8 mouse cellular contexts compared by ENCODE assay signal in the genomic region with DNA sequence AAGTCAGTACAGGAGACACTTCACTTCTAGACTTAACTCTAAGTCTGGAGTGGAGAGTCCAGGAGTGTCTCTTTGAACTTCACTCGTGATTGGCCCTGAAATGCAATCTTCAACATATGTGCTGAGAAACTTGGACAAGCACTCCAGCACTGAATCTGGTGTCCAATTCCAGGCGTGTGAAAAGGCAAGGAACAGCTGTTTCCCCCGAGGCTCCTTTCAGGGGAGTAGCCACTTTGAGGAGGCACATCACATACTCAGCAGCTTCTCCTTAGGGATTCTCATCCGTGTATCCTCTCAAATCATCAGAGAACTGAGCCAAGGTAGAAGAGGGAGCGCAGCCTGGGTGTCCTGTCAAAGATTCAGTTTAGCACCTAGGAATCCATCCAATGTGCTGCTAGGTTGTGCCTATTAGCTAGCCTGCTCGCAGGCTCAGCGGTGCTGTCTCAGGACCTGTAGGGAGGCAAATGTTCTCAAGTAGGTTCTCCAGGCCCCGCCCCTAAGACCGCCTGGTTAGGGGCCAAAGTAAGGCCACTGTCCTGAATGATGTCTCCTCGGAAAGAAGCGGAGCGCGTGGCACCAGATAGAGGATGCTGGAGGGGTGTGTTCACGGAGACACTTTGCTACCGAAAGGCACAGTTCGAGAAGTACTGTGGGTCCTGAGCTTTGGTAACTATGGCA. TPM values are rescaled to one million over a fixed set of nuclear protein-coding genes. Genes with fewer than 3 reads are reported as not detected.
A peak's percentile ranks its signal among the peaks of the same experiment; 100 is the strongest.
DNase-seq lines count a peak whose midpoint lies in the region; ATAC-seq and TF ChIP-seq lines count a peak whose summit lies in the region.

A gene (minus strand): TSS at position 34 of the 678 bp plus-strand sequence.

- TF ChIP-seq CTCF in olfactory bulb, adult 2 months (IDR thresholded peaks at IDR 0.05; ENCODE audit: insufficient read depth, low read depth, low read length): no peak

- peak within 1 kb of the TSS; percentile 60 for H3K4me2 ChIP-seq in heart, embryonic 13.5 days
- H3K4me2 ChIP-seq in forebrain, embryonic 16.5 days (ENCODE audit: low read length): peak within 1 kb of the TSS; percentile 57
- peak within 1 kb of the TSS; percentile 10; the same call in 1 of the 2 replicates for H3K4me2 ChIP-seq in liver, embryonic 15.5 days

- ATAC-seq in heart, embryonic 13.5 days (ENCODE audit: extremely low read depth, insufficient number of reproducible peaks, low FRiP score, low TSS enrichment): no peak
- peak; percentile 12; the same call in 1 of the 2 replicates for ATAC-seq in forebrain, embryonic 16.5 days
- ATAC-seq in liver, embryonic 15.5 days (ENCODE audit: insufficient read depth): no peak

- no peak for TF ChIP-seq POLR2A in olfactory bulb, adult 2 months (IDR thresholded peaks at IDR 0.05; ENCODE audit: insufficient read depth, low read depth, low read length)

- H3K9me3 ChIP-seq in heart, embryonic 13.5 days: peaks cover 9% of the 10 kb centered on the region; the same call in 1 of the 2 replicates
- no peaks in the 10 kb centered on the region for H3K9me3 ChIP-seq in forebrain, embryonic 16.5 days (ENCODE audit: control insufficient read depth, low read length)
- no peaks in the 10 kb centered on the region for H3K9me3 ChIP-seq in liver, embryonic 15.5 days (replicated peaks)

- H3K4me3 ChIP-seq in heart, embryonic 13.5 days: peak within 1 kb of the TSS; percentile 29
- H3K4me3 ChIP-seq in forebrain, embryonic 16.5 days (replicated peaks; ENCODE audit: low read length): peak within 1 kb of the TSS; percentile 35
- no peak within 1 kb of the TSS for H3K4me3 ChIP-seq in liver, embryonic 15.5 days (replicated peaks)
- H3K4me3 ChIP-seq in olfactory bulb, adult 2 months (ENCODE audit: insufficient read depth, low read depth, low read length): peak within 1 kb of the TSS; percentile 38

- no peak within 1 kb of the TSS for H3K9ac ChIP-seq in heart, embryonic 13.5 days
- peak within 1 kb of the TSS; percentile 34; the same call in 1 of the 2 replicates for H3K9ac ChIP-seq in forebrain, embryonic 16.5 days (replicated peaks; ENCODE audit: low read depth, low read length)
- H3K9ac ChIP-seq in liver, embryonic 15.5 days: no peak within 1 kb of the TSS

- peaks cover 21% of the 10 kb centered on the region for H3K27me3 ChIP-seq in heart, embryonic 13.5 days (replicated peaks)
- no peaks in the 10 kb centered on the region for H3K27me3 ChIP-seq in forebrain, embryonic 16.5 days (replicated peaks; ENCODE audit: control insufficient read depth, insufficient read depth, low read length)
- H3K27me3 ChIP-seq in liver, embryonic 15.5 days: peaks cover 7% of the 10 kb centered on the region; the same call in 1 of the 2 replicates

- 26% methylated on average over 16 of the region's 16 CpGs for WGBS in heart, embryonic 13.5 days
- WGBS in forebrain, embryonic 16.5 days: 35% methylated on average over 16 of the region's 16 CpGs
- WGBS in liver, embryonic 15.5 days (ENCODE audit: insufficient replicate concordance): 36% methylated on average over 16 of the region's 16 CpGs
- 40% methylated on average over 16 of the region's 16 CpGs for WGBS in olfactory bulb, adult 2 months

- no peak for DNase-seq in heart, postnatal 4 days
- peak; percentile 2 for DNase-seq in cerebellum, adult 11 months
- no peak for DNase-seq in adrenal gland, postnatal 4 days (ENCODE audit: low spot score in 2 of 2)
- no peak for DNase-seq in MN1 (ENCODE audit: low spot score)

- H3K4me1 ChIP-seq in heart, embryonic 13.5 days: peaks cover 8% of the 10 kb centered on the region; the same call in 1 of the 2 replicates
- H3K4me1 ChIP-seq in forebrain, embryonic 16.5 days (replicated peaks; ENCODE audit: control insufficient read depth, insufficient read depth, low read length): no peaks in the 10 kb centered on the region
- H3K4me1 ChIP-seq in liver, embryonic 15.5 days (replicated peaks): no peaks in the 10 kb centered on the region
- H3K4me1 ChIP-seq in olfactory bulb, adult 2 months (ENCODE audit: control insufficient read depth, insufficient read depth, low read length): 0 out of 2 replicates have a peak, but pooled peaks cover 7% of the 10 kb centered on the region

- H3K36me3 ChIP-seq in heart, embryonic 13.5 days: no peaks in the 10 kb centered on the region
- H3K36me3 ChIP-seq in forebrain, embryonic 16.5 days (ENCODE audit: control insufficient read depth, insufficient read depth): no peaks in the 10 kb centered on the region
- H3K36me3 ChIP-seq in liver, embryonic 15.5 days (replicated peaks): no peaks in the 10 kb centered on the region

- no peak within 1 kb of the TSS for H3K27ac ChIP-seq in heart, embryonic 13.5 days (replicated peaks)
- no peak within 1 kb of the TSS for H3K27ac ChIP-seq in forebrain, embryonic 16.5 days (ENCODE audit: low read length)
- H3K27ac ChIP-seq in liver, embryonic 15.5 days (replicated peaks): no peak within 1 kb of the TSS
- no peak within 1 kb of the TSS for H3K27ac ChIP-seq in olfactory bulb, adult 2 months (ENCODE audit: insufficient read depth, low read depth, low read length)

RNA-seq across cellular contexts. Expression of the gene that starts here (rescaled TPM):
- 0.25 and 0.32 TPM in 2 replicates for polyA plus RNA-seq in heart, embryonic 13.5 days (2015; fragmentation: Nextera tagmentation; extraction: Ambion mirVana)
- total RNA-seq in heart, postnatal 4 days (2021): 1 to 10 TPM in 1 of 2 experiments, under 1 TPM in 1; 0.83 to 1.4 TPM
- 0.16 and 0.48 TPM in 2 replicates for polyA plus RNA-seq in forebrain, embryonic 16.5 days (2015; fragmentation: Nextera tagmentation; extraction: Ambion mirVana)
- not detected in 2 replicates for polyA plus RNA-seq in liver, embryonic 15.5 days (2015; fragmentation: Nextera tagmentation; extraction: Ambion mirVana)
- polyA plus RNA-seq in olfactory bulb, adult 2 months (2012; ENCODE audit: insufficient read depth, insufficient read length, low replicate concordance, missing spikeins): not detected in 2 replicates
- total RNA-seq in adrenal gland, postnatal 4 days (2021): 1 to 10 TPM; 2.1 to 2.7 TPM

Comparison
In these comparisons a context has a peak if more than half of its experiments do, and no peak if none do; other contexts are left out.
1. Peak in ATAC-seq, H3K4me3 ChIP-seq, H3K9ac ChIP-seq and H3K4me2 ChIP-seq in forebrain, embryonic 16.5 days; RNA of the gene not detected or under 1 TPM.
2. H3K4me2 ChIP-seq: peak in every context shown above with its lines; median percentile 60 in heart, embryonic 13.5 days; 57 in forebrain, embryonic 16.5 days; 10 in liver, embryonic 15.5 days.